Mouse (Mus musculus): Measurements from ENCODE around the gene Cdh4. TPM values are rescaled to one million over a fixed set of nuclear protein-coding genes. Genes with fewer than 3 reads are reported as not detected.

Cdh4 gene
- polyA plus RNA-seq, 1 experiment, result 3.2 TPM

DNA sequence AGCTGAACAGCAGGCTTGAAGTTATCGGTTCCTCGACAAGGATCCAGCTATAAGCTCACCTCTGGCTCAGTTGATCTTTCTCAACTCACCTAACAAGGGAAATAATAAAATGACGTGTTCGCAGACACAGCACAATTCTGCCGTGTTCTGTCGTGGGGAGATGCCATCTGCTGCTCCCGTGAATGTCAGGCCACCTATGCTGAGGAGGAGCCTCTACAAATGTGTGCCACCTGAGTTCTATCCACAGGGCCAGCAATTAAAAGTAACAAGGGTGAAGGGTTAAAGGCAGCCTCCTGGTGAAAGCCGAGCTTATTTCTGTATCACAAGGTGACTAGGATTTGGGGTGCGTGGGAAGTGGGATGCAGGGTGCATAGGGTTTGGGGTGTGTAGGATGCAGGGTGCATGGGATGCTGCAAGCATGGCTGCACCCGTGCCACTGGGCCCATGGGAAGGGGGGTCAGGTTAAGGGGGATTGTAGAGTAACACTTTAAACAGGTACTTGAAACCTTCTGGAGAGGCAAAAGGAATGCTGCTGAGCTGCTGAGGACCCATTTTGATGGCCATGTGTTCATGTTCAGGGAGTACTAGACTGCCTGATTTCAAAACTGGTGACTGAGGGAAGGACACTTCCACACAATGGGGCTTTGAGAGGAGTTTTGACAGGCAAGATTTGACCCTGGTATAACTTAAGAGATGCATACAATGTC, 333.9 kb downstream of the Cdh4 start:
- Histone ChIP-seq H3K4me1 (ENCODE audit: control insufficient read depth, insufficient read depth, low read length) (no peaks in the 10 kb centered on the region), H3K27ac (ENCODE audit: insufficient read depth, low read length) (no peak overlapping the region), H3K4me3 (ENCODE audit: insufficient read depth, low read length) (no peak overlapping the region)
- TF ChIP-seq CTCF (IDR thresholded peaks at IDR 0.05; ENCODE audit: borderline replicate concordance, insufficient read depth, low read length) (no peak), POLR2A (IDR thresholded peaks at IDR 0.05; ENCODE audit: low read depth, low read length) (no peak)

- Histone ChIP-seq H3K4me3 (ENCODE audit: insufficient read depth, low read length) (no peak overlapping the region), H3K27ac (ENCODE audit: insufficient read depth, low read length) (no peak overlapping the region), H3K4me1 (ENCODE audit: control insufficient read depth, insufficient read depth, low read length) (no peaks in the 10 kb centered on the region)
- no peak for TF ChIP-seq CTCF (IDR thresholded peaks at IDR 0.05; ENCODE audit: borderline replicate concordance, insufficient read depth, low read length)
- TF ChIP-seq POLR2A (IDR thresholded peaks at IDR 0.05; ENCODE audit: low read depth, low read length), result no peak
Measured at GRCm38 (mm10) chr2:179779266-179779665, 337.0 kb downstream of the Cdh4 start.

DNA sequence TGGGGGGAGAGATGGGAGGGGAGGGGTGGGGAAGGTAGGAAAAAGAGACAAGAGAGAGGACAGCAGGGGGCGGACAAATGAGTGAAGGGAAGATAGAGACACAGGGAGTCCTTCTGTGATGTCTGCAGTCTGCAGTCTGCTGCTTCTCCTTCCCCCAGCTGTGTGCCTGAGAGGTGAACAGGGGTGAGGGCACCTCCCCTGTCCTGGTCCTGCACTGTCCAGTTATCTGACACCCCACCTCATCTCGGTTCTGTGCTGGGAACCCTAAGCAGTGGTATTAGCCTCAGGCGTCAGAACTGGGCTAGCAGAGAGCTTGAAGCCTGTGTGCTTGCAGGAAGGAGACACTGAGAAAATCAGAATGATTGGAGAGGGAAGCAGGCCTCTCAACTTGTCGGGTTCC, 338.7 kb downstream of the Cdh4 start:
- TF ChIP-seq POLR2A (IDR thresholded peaks at IDR 0.05; ENCODE audit: low read depth, low read length) (no peak), CTCF (IDR thresholded peaks at IDR 0.05; ENCODE audit: borderline replicate concordance, insufficient read depth, low read length) (no peak)
- no peak overlapping the region for H3K27ac ChIP-seq (ENCODE audit: insufficient read depth, low read length)

GRCm38 (mm10) chr2:179787256-179787655, 345.0 kb downstream of the Cdh4 start:
- Histone ChIP-seq H3K27ac (ENCODE audit: insufficient read depth, low read length) (no peak overlapping the region), H3K4me1 (ENCODE audit: control insufficient read depth, insufficient read depth, low read length) (peaks cover 2% of the 10 kb centered on the region; the same call in 1 of the 2 replicates), H3K4me3 (ENCODE audit: insufficient read depth, low read length) (no peak overlapping the region)
- no peak for TF ChIP-seq CTCF (IDR thresholded peaks at IDR 0.05; ENCODE audit: borderline replicate concordance, insufficient read depth, low read length)
- TF ChIP-seq POLR2A (IDR thresholded peaks at IDR 0.05; ENCODE audit: low read depth, low read length), result no peak

More for the DNA sequence above, 338.7 kb downstream of the Cdh4 start:
- Histone ChIP-seq H3K4me3 (ENCODE audit: insufficient read depth, low read length) (no peak overlapping the region), H3K4me1 (ENCODE audit: control insufficient read depth, insufficient read depth, low read length) (no peaks in the 10 kb centered on the region)

DNA sequence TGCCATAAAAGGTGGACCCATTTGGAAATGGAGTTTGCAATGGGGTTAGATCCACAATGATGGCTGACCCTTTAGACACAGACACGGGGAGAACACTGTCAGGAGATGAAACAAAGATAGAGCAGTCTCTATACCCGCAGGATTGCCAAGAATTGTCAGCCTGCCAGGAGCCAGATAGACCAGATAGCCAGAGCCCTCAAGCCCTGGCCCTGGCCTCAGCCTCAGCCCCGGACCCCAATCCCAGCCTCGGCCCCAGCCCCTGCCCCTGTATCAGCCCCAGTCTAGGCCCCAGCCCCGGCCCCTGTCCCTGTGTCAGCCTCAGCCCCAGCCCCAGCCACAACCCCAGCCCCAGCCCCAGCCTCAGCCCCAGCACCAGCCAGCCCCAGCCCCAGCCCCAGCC, 345.6 kb downstream of the Cdh4 start:
- no peak overlapping the region for H3K4me3 ChIP-seq (ENCODE audit: insufficient read depth, low read length)
- TF ChIP-seq POLR2A (IDR thresholded peaks at IDR 0.05; ENCODE audit: low read depth, low read length) (no peak), CTCF (IDR thresholded peaks at IDR 0.05; ENCODE audit: borderline replicate concordance, insufficient read depth, low read length) (no peak)
- peaks cover 6% of the 10 kb centered on the region; the same call in 1 of the 2 replicates for H3K4me1 ChIP-seq (ENCODE audit: control insufficient read depth, insufficient read depth, low read length)
- no peak overlapping the region for H3K27ac ChIP-seq (ENCODE audit: insufficient read depth, low read length)

DNA sequence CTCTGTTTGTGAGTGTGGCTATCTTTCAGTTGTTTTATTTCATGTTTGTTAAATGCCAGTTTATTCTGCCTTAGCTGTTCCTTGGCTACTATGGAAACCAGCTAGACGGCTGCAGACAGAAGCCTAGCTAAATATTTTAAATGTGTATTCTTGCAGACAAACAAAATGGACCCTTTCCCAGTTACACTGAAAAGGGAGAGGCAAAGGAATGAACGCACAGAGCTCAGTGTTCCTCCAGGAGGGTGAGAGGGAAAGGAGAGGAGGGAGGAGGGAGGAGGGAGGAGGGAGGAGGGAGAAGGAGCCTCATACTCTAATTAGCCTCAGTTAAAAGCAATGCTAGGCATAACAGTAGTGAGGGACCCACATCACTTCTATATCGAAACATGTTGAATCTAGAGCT, 348.5 kb downstream of the Cdh4 start:
- TF ChIP-seq POLR2A (IDR thresholded peaks at IDR 0.05; ENCODE audit: low read depth, low read length), result no peak
- no peak for TF ChIP-seq CTCF (IDR thresholded peaks at IDR 0.05; ENCODE audit: borderline replicate concordance, insufficient read depth, low read length)
- H3K27ac ChIP-seq (ENCODE audit: insufficient read depth, low read length), result no peak overlapping the region
- H3K4me1 ChIP-seq (ENCODE audit: control insufficient read depth, insufficient read depth, low read length), result peaks cover 8% of the 10 kb centered on the region; the same call in 1 of the 2 replicates
- H3K4me3 ChIP-seq (ENCODE audit: insufficient read depth, low read length), result no peak overlapping the region

DNA sequence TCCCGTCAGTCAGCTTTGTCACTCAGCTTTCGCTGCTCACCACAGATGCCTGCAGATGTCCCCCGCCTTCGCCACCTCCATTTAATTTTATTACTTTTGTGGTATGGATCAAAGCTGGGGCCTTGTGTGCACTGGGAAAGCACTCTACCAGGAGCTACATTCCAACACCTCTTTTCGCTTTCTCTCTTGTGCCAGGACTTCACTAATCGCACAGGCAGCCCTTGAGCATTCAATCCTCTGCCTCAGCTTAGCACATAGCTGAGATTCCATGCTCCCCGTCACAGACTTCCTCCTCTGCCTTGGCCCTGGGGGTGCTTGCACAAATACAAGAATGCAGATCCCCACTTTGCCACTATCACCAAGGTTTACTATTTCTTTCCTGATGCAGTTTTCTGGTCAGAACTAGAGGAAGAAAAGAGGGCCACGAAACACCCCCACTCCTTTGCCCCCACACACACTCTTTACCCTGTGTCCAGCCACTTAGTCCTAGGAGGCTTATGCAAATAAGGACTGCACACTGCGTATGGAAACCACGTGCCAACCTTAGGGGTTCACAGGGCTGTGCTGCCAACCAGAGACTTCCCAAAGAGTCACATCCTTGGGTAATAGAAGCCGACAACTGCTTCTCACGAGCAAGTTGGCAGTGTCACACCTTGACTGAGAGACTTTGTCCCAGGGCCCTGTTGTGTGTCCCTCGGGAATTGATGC, 350.3 kb downstream of the Cdh4 start:
- no peak overlapping the region for H3K4me3 ChIP-seq (ENCODE audit: insufficient read depth, low read length)
- TF ChIP-seq CTCF (IDR thresholded peaks at IDR 0.05; ENCODE audit: borderline replicate concordance, insufficient read depth, low read length) (no peak), POLR2A (IDR thresholded peaks at IDR 0.05; ENCODE audit: low read depth, low read length) (no peak)
- H3K4me1 ChIP-seq (ENCODE audit: control insufficient read depth, insufficient read depth, low read length), result peaks cover 8% of the 10 kb centered on the region; the same call in 1 of the 2 replicates
- H3K27ac ChIP-seq (ENCODE audit: insufficient read depth, low read length), result no peak overlapping the region

DNA sequence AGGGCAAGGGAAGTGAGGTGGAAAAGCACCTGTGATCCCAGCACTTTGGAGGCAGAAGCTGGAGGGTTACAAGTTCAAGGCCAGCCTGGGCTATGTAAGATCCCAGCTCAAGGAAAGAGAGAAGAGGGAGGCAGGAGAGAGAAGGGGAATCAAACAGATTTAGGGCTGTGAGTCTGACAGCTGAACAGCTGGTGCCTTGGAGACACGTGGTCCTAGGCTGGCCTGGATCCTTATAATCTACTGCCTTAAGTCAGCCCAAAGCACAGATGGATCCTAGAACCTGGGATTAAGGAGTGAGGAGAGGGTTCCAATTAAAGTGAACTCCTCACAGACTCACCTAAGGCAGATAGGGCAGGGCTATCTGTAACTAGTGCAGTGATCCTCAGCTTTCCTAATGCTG, 352.1 kb downstream of the Cdh4 start:
- Histone ChIP-seq H3K4me1 (ENCODE audit: control insufficient read depth, insufficient read depth, low read length) (peaks cover 8% of the 10 kb centered on the region; the same call in 1 of the 2 replicates), H3K27ac (ENCODE audit: insufficient read depth, low read length) (no peak overlapping the region), H3K4me3 (ENCODE audit: insufficient read depth, low read length) (no peak overlapping the region)
- TF ChIP-seq CTCF (IDR thresholded peaks at IDR 0.05; ENCODE audit: borderline replicate concordance, insufficient read depth, low read length) (no peak), POLR2A (IDR thresholded peaks at IDR 0.05; ENCODE audit: low read depth, low read length) (no peak)

DNA sequence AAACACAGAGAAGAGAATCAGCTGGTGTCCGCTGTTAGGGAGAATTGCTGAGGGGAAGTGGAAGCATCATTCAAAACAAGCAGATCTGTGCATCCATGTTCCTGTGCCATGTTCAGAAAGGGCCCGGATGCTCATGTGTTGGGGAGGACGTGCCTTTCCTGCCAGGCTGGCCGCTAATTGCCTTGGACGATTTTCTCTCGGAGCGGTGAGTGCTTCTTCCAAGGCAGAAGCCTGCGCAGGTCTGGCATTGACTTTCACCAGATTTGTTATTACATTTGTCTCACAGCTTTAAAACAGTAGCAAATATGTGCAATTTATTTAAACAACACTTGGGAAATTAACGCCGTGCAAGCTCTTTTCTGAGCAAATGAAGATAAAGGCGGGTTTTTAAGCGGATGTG, 353.2 kb downstream of the Cdh4 start:
- H3K4me1 ChIP-seq (ENCODE audit: control insufficient read depth, insufficient read depth, low read length), result peaks cover 8% of the 10 kb centered on the region; the same call in 1 of the 2 replicates
- TF ChIP-seq POLR2A (IDR thresholded peaks at IDR 0.05; ENCODE audit: low read depth, low read length) (no peak), CTCF (IDR thresholded peaks at IDR 0.05; ENCODE audit: borderline replicate concordance, insufficient read depth, low read length) (no peak)

More for the DNA sequence above, 353.2 kb downstream of the Cdh4 start:
- H3K4me3 ChIP-seq (ENCODE audit: insufficient read depth, low read length), result no peak overlapping the region
- no peak overlapping the region for H3K27ac ChIP-seq (ENCODE audit: insufficient read depth, low read length)

Data from embryonic fibroblast, embryonic 13.5 days (primary cell).